Mouse (Mus musculus): ENCODE measurements around the gene Dffa.
"Not testable (repeated sequence)": the region's sequence is repeated elsewhere in the genome, so short reads cannot be mapped to it uniquely, and the experiment has no call there.

The Dffa gene

GRCm38 (mm10) chr4:149148084-149148483 is 44.1 kb downstream of the Dffa start:
- no peak for DNase-seq (ENCODE audit: low spot score in 2 of 2)

DNA sequence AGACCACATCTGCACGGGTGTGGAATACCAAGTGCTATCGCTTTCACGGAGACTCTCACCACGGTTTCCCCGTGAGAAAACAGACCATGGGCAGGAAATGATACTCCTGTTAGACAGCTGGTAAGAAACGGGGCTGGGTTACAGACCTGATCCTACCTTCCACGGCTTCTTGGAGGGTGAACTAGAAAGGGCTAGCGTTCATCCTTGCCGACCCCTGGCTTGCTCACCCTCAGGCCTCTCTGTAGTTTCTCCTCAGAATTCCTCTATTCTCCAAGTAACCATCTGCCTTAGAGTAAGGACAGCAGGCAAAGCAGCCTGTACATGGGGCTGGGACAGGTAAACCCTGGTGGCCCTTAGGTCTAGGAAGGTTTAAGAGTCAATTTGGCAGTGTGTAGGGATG is 45.2 kb downstream of the Dffa start:
- no peak for DNase-seq (ENCODE audit: low spot score in 2 of 2)

- no peak for DNase-seq (ENCODE audit: low spot score in 2 of 2)
These were observed 45.7 kb downstream of the Dffa start for GRCm38 (mm10) chr4:149149611-149150010.

GRCm38 (mm10) chr4:149150256-149150655 is 46.3 kb downstream of the Dffa start:
- no peak for DNase-seq (ENCODE audit: low spot score in 2 of 2)

DNA sequence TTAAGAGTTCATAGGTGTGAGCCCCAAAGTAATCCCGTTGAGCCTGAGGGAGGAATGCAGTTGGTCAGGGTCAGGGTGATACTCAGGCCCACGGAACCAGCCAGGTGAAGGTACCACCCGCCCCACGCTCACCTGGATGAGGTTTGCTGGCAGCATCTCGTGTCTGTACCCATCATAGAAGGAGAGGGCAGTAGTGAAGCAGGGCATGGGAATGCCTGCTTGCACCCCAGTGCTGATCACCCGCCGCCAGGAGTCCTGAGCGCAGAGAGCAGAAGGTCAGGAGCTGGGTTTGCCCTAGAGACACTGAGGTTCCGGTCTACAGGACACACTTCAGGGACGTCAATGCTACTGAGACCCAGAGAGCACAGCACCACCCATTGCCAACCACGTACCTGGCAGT is 46.8 kb downstream of the Dffa start:
- no peak for DNase-seq (ENCODE audit: low spot score in 2 of 2)

- no peak for DNase-seq (ENCODE audit: low spot score in 2 of 2)
These were observed 50.9 kb downstream of the Dffa start for GRCm38 (mm10) chr4:149154859-149155258.

- DNase-seq (ENCODE audit: low spot score in 2 of 2), result no peak
These were observed 51.8 kb downstream of the Dffa start for GRCm38 (mm10) chr4:149155711-149156110.

GRCm38 (mm10) chr4:149157415-149157973 is 53.5 kb downstream of the Dffa start:
- DNase-seq (ENCODE audit: low spot score in 2 of 2), result no peak

GRCm38 (mm10) chr4:149159203-149159602 is 55.3 kb downstream of the Dffa start:
- no peak for DNase-seq (ENCODE audit: low spot score in 2 of 2)

DNA sequence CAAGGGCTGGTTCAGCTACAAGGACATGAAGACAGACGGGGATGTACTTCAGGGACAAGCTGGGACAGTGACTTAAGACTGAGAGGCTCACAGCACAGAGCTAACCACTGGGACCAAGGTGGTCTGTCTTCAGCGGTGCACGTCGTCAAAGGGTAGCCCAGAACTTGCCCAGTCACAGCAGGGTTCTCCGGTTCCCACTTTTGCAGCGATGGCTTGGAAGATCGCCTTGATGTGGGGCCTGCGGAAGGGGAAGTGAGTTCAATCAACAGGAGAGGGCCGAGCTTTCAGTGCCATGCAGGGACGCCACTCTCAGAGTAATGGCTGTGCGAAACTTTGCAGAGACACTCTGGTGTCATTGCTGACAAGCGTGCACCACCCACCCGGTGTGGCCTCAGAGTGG is 55.9 kb downstream of the Dffa start:
- no peak for DNase-seq (ENCODE audit: low spot score in 2 of 2)

GRCm38 (mm10) chr4:149161166-149161565 is 57.2 kb downstream of the Dffa start:
- DNase-seq (ENCODE audit: low spot score in 2 of 2), result no peak

- no peak for DNase-seq (ENCODE audit: low spot score in 2 of 2)
These were observed 59.2 kb downstream of the Dffa start for GRCm38 (mm10) chr4:149163196-149163595.

GRCm38 (mm10) chr4:149164150-149164549 is 60.2 kb downstream of the Dffa start:
- DNase-seq (ENCODE audit: low spot score in 2 of 2), result no peak

DNA sequence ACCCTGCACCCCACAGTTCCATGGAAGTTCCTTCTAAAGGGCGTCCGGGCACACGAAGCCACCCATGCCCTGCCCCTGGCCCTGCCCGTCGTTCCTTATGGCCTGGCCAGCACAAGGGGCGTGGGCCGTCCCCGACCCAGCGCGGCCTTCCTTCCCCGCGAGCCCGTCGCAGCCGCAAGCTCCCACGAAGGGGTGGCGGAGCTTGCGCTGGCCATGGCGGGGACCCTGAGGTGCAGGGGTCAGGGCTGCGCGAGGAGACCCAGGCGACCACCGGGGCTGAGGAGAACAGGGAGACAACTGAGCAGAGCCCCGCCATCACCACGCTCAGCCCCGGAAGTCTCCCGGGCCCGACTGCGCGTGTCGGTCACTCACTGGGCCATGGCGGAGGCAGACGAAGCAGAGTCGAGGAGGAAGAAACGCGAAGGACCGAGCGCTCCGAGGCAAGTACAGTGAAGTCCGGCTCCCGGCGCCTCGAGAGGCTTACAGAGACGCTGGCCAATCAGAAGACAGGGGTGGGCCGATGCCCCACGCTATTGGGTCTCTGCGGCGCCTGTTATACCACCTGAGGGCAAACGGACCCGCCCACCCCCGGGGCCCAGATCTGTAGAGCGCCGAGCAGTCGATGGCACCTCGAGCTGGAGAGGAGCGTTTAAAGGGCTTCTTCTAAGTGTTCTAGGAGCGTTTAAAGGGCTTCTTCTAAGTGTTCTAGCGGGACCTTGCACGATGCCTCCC is 62.4 kb downstream of the Dffa start, which contains the start of gene Pgd:
TSS of gene Pgd (minus strand) at position 557 of the 732 bp plus-strand sequence.
- peak; percentile 94 to 95 for DNase-seq (ENCODE audit: low spot score in 2 of 2)

DNA sequence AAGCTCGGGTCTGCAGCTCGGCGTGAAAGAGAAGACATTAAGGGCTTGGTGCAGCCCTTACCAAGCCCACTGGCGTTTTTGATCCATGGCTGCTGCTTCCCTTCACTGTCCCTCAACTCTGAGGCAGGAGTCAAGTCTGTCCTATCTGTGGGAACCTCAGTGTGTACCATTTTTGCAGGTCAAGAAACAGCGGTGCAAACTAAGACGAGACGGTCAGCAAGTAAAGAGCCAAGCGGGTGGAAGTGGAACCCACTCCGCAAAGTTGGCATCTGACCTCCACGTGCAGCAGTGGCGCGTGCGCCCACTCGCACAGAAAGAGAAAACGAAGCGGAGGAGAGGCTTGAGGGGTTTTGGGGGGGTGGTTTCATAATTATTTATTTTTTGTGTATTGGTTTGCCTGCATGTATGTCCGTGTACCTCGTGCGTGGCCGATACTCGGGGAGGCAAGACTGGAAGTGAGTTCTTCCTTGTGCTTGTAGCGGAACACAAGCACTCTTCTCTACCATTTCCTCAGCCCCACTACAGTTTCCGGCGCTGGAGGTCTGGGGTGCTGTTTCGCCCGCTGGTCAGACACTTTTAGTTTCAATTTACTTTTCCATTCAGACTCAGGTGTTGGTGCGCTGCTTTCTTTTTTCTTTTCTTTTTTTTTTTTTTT is 63.1 kb downstream of the Dffa start:
- peak; percentile 33 to 45 for DNase-seq (ENCODE audit: low spot score in 2 of 2)

GRCm38 (mm10) chr4:149168016-149168415 is 64.1 kb downstream of the Dffa start:
- no peak for DNase-seq (ENCODE audit: low spot score in 2 of 2)

GRCm38 (mm10) chr4:149169926-149170325 is 66.0 kb downstream of the Dffa start:
- not testable (repeated sequence) for DNase-seq (ENCODE audit: low spot score in 2 of 2)
